Mouse (Mus musculus): ENCODE results near the gene Gm3776.
"Not testable (repeated sequence)": the region's sequence is repeated elsewhere in the genome, so short reads cannot be mapped to it uniquely, and the experiment has no call there.

The Gm3776 gene

DNA sequence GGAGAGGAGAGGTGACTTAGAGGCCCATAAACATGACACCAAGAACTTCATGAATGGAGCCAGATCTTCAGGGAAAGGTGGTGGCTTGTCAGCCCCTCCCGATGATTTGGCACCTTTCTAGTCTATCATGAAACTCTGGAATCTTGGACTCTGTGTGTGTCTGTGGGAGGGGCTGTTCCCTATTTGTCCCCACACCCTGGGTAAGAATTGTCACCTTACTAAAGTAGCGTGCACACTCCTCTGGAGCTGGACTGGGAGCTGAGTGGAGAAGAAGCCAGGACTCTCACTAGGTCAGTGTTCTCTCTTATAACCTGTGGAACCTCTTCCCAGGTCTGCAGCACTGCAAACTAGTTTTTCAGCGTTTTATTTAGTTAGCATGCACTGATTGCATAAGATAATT, at the start of gene Gm3776:
Gene Gm3776 (plus strand): TSS at position 216 of the 400 bp plus-strand sequence.
- not testable (repeated sequence) for DNase-seq (ENCODE audit: low spot score)

DNA sequence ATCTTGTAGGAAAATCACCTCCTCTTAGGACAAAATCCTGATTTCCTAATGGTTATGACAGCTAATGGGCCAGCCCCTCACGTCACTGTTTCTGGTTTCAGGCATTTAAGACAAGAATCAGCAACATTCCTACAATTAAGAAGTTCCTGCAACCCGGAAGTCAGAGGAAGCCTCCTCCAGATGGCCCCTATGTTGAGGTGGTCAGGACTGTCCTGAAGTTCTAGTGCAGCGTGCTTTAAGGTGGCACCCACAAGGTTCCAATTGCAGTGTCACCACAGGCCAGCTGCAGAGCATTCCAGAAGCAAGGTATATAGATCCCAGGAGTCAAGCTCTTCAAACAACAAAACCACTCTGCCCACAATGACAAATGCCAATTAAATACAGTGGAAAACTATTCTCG, 48.0 kb upstream of the Gm3776 start:
- DNase-seq (ENCODE audit: low spot score) = no peak

DNA sequence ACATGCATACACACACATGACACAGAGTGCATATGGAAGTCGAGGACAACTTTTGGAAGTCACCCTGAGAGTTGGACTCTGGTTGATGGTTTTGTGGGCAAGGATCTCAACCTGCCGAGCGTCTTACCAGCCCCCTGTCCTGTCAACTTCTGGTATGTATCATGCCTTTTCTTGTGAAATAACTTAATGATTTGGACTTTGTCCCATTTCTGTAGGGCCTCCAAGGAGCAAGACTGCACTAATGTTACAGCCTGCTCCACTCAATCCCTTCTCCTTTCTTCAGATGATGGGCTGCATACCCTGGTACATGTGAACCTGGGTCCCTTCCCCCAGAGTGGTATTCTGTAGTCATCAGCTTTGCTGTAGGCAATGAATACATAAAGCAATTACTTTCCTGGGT, 46.9 kb upstream of the Gm3776 start:
- no peak for DNase-seq (ENCODE audit: low spot score)

DNA sequence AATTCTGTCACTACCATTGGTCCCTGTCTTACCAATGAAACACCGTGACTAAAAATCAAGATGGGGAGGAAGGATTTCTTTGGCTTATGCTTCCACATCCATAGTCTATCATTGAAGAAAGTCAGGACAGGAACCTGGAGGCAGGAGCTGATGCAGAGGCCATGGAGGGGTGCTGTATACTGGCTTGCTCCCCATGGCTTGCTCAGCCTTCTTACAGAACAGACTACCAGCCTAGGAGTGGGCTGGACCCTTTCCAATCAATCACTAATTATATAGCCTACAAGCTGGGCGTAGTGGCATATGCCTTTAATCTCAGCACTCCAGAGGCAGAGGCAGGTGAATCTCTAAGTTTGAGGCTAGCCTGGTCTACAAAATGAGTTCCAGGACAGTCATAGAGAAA, 46.1 kb upstream of the Gm3776 start:
- DNase-seq (ENCODE audit: low spot score) = no peak

DNA sequence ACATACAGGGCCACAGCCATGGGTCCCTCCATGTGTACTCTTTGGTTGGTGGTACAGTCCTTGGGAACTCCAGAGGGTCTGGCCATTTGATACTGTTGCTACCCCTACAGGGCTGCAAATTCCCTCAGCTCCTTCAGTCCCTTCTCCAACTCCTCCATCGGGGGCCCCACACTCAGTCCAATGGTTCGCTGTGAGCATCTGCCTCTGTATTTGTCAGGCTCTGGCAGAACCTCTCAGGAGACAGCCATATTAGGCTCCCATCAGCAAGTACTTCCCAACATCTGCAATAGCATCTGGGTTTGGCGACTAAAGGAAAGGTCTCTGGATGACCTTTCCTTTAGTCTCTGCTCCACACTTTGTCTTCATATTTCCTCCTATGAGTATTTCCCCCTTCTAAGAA, 45.4 kb upstream of the Gm3776 start:
- DNase-seq (ENCODE audit: low spot score) = no peak

DNA sequence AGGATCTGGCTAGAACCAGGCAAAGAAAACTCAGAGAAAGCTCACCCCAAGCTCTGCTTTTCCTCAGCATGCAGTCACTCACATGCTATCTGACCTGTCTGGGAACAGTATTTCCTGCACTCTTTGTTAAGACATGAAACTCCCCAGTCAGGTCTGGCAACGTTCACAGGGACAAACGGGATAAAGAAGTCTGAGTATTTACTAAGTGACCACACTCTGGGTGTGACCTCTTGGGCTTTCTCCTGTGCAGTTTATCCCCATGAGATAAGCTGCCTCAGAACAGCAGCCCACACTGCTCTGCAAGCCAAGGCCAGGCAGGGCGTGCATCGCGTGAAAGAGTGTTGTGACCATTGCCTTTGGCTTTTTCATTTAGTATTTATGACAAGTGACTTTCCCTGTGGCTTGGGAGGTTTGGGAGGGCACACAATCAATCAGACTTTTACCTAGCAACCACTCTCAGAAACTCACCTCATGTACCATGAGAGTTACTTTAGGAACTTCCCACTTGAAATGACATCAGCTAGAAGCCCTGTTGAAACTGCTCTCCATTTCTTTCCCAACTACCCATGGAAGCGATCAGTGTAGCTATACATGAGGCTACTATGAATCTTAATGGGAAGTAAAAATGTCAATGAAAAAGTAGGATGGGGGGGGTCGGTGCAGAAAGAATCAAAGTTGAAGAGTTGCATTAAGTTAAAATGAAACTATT, 44.4 kb upstream of the Gm3776 start:
- peak; percentile 54 for DNase-seq (ENCODE audit: low spot score)

DNA sequence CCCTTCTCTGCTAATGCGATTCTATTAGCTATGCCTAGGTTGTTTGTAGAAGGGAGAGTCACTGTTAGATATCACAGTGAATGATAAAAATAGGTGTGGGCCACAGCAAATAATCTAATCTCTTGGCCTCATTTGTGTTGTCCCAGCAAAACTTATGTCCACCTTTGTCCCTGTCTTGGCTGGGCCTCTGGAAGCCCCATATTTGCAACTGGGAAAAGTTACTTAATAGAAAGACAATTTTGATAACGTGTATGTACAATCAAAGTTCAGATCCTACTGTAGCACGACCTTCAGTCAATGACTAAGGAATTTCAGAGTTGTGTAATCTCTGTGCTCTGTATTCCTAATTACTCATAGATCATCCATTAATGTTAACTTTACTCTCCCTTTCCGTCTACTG, 39.9 kb upstream of the Gm3776 start:
- DNase-seq (ENCODE audit: low spot score) = no peak

DNA sequence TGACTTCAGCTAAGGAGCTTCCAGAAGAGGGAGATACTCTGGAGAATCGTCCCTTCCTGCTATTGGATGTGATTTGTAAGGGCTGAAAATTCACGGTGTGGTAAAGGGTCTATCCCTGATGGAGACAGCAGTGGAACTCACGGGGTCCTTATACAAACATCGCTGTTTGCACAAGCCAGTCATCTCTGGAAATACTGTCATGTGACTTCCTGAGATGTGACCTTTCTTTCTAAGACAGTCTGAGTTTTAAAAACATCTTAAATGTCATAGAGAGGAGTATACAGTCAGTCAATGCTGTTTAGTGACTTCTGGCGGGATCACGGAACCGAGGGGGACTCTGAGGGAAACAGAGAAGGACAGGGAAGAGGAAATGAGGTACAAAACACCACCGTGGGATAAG, 34.3 kb upstream of the Gm3776 start:
- no peak for DNase-seq (ENCODE audit: low spot score)

DNA sequence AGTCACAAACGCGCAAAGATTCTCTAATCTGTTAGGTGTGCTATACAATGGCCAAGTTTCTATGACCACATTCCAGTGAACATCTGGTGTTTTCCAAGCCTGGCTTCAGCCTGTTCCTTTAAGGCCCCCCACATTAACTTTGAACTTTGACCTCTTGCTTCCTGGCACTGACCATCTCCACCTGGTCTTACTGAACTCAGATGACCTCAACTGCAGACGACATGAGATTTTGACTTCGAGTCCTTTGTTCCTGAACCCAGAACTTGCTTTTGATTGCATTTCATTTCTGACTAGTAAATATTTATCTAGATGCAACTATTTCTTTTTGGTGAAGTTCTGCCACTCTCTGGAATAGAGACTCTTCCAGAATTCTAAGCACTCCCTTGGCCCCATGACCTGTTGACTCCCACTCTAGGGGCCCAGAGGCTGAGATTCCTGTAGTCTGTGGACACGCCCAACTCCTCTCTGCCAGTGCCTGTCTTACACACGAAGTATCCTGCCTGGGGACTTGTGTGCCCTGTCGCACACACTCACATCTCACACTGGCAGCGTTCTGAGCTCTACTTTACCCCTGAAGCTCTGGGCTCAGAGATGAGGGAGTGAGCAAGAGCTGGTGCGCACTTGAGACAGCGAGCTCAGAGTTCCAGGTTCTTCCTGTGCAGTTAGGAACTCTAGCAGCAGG, 33.6 kb upstream of the Gm3776 start:
- DNase-seq (ENCODE audit: low spot score) = no peak

DNA sequence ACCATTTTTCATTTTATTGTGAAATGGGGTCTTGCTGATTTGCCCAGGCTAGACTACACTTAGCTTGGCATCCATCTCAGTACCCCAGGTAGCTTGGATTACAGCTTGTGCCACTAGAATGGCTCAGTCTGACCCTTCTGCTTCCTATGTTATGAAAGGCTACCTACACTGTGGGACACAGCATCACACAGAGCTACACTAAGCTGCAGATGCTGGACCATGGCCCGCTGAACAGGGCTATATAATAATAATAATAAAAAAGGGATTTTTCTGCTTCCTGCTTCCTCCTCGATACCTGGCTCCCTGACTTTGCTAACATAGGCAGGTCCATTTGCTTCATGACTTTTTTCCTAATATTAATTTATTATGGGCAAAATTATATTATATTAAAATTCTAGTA, 32.5 kb upstream of the Gm3776 start:
- no peak for DNase-seq (ENCODE audit: low spot score)

DNA sequence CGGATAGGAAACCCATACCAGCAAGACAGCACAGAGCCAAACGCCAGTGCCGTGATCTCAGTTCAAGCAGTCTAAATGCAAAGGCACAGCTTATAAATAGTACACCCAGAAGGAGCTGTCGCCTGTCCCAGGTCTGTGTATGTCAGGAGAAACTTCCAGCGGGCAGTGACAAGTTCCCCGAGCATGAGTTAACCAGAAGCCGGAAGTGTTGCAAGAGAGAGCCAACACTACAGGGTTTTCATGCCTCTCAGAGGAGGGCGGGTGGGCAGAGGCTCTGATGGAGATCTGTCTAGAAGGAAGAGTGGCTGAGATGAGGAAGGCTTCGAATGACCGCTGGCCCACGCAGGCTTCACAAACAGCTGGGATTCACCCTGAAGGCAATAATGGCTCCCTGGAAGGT, 31.6 kb upstream of the Gm3776 start:
- DNase-seq (ENCODE audit: low spot score) = no peak

DNA sequence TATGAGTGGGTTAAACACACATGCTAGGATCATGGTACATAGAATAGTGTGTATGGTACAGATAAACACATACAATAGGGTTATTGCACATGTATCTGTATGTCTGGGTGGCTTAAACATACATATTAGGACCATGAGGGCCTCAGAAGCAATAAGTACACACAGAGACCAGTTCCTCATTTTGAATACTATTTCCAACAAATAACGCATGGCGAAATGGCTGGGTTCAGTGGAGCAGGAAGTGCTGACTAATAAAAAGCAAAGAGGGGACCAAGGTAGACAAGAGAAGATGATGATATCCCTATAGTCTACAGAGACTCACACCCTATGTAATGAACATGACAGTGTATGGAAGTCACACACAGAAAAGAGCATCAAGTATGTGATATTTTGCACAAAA, 28.8 kb upstream of the Gm3776 start:
- DNase-seq (ENCODE audit: low spot score) = no peak

DNA sequence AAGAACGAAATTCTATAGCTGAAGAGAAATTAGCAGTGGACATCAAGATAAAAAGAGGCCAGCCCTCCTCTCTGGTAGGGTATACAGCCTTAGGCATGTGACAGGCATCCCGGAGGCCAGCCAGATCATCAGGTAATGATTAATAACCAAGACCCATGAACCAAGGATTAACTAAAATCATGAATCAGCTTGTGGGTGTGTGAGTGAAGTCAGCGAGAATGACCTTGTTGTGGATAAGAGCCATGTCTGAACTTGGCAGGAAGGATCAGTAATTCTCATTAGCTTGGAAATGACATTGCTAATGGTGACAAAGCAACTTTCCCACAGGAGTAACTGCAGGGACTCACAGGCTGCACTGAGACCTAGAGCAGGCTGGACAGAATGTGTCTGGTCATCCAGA, 27.3 kb upstream of the Gm3776 start:
- DNase-seq (ENCODE audit: low spot score) = not testable (repeated sequence)

DNA sequence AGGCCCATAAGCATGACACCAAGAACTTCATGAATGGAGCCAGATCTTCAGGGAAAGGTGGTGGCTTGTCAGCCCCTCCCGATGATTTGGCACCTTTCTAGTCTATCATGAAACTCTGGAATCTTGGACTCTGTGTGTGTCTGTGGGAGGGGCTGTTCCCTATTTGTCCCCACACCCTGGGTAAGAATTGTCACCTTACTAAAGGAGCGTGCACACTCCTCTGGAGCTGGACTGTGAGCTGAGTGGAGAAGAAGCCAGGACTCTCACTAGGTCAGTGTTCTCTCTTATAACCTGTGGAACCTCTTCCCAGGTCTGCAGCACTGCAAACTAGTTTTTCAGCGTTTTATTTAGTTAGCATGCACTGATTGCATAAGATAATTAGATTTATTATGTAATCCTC, 26.5 kb upstream of the Gm3776 start, which contains the start of gene Gsta1:
Gene Gsta1 (plus strand): TSS at position 196 of the 400 bp plus-strand sequence.
- DNase-seq (ENCODE audit: low spot score) = not testable (repeated sequence)

DNA sequence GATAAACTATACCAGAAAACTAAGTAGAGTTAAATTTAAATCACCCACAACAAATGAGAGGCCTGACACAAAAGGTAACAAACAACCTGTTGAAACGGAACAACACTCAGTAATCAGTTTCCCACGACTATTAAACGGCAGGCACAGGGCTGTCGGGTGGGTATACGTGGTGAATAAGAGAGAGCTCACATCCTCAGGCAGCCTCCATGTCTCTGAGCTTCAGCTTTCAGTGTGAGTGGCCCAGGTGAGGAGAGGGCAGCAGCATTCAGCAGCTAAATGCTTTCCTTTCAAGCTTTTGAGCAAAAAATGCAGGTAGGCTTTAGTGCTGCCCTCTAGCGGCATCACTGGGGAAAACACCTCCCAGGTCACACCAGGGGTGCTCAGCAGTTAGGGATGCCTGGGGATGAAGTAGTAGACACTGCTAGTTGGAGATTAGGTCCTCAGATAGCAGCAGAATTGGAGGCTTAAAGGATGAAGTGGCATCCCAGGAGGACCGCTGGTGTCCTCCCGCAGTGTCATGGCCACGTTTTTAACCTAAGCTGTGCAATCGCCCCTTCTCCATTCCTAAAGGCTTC, 23.7 kb upstream of the Gm3776 start:
- not testable (repeated sequence) for DNase-seq (ENCODE audit: low spot score)

DNA sequence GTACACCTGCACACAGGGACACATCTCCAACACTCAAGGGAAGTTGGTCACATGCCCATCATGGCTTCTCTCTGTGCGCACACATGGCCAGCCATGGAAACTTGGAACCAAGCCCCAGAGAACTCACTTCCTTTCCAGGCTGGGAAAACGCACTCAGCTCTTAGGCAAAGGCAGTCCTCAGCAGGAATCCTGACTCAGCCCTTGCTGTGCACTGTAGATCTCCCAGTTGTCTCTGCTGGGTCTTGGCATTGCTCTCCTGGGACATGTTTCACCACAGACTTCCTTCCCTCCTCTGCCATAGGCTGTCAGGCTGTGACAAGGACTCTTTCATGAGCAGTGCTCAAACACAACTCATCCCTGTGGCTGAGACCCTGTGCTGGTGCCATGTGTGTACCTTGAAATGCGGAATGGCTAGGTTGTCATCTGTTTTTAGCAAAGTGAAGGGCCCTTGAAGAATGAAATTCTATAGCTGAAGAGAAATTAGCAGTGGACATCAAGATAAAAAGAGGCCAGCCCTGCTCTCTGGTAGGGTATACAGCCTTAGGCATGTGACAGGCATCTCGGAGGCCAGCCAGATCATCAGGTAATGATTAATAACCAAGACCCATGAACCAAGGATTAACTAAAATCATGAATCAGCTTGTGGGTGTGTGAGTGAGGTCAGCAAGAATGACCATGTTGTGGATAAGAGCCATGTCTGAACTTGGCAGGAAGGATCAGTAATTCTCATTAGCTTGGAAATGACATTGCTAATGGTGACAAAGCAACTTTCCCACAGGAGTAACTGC, 1.1 kb upstream of the Gm3776 start:
- not testable (repeated sequence) for DNase-seq (ENCODE audit: low spot score)

DNA sequence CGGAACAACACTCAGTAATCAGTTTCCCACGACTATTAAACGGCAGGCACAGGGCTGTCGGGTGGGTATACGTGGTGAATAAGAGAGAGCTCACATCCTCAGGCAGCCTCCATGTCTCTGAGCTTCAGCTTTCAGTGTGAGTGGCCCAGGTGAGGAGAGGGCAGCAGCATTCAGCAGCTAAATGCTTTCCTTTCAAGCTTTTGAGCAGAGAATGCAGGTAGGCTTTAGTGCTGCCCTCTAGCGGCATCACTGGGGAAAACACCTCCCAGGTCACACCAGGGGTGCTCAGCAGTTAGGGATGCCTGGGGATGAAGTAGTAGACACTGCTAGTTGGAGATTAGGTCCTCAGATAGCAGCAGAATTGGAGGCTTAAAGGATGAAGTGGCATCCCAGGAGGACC, 2.8 kb downstream of the Gm3776 start:
- DNase-seq (ENCODE audit: low spot score) = peak; percentile 46

DNA sequence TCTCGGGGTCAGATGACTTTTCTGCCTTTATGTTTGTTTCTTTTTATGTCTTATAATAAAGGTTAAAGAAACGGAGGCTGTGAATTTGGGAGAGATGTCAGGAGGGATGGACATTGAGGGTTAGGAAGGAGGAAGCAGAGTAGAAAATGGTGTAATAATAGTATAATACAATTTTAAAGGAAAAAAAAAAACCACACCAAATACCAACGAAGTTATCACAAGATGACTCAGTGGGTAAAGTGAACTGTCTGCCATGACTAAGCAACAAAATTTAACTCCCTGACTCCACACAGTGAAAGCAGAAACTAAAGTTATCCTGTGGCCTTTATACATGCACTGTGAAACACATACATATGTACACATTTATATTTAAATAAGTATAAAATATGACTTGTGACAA, 14.0 kb downstream of the Gm3776 start:
- not testable (repeated sequence) for DNase-seq (ENCODE audit: low spot score)

DNA sequence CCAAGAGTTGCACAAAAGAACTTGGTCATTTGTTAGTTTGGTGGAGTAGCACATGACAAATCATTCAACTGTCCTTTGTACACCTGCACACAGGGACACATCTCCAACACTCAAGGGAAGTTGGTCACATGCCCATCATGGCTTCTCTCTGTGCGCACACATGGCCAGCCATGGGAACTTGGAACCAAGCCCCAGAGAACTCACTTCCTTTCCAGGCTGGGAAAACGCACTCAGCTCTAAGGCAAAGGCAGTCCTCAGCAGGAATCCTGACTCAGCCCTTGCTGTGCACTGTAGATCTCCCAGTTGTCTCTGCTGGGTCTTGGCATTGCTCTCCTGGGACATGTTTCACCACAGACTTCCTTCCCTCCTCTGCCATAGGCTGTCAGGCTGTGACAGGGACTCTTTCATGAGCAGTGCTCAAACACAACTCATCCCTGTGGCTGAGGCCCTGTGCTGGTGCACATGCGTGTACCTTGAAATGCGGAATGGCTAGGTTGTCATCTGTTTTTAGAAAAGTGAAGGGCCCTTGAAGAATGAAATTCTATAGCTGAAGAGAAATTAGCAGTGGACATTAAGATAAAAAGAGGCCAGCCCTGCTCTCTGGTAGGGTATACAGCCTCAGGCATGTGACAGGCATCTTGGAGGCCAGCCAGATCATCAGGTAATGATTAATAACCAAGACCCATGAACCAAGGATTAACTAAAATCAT, 25.2 kb downstream of the Gm3776 start:
- not testable (repeated sequence) for DNase-seq (ENCODE audit: low spot score)

DNA sequence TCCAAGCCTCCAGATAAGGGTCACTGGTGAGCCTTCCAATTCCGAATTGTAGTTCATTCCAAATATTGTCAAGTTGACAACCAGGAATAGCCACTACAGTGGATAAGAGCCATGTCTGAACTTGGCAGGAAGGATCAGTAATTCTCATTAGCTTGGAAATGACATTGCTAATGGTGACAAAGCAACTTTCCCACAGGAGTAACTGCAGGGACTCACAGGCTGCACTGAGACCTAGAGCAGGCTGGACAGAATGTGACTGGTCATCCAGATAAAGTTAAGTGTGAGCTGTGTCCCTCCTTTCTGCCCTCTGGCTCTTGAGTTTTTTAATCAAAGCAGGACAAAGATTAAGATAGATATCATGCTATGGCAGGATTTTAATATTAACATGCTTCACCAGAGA, 32.1 kb downstream of the Gm3776 start:
- DNase-seq (ENCODE audit: low spot score) = not testable (repeated sequence)

DNA sequence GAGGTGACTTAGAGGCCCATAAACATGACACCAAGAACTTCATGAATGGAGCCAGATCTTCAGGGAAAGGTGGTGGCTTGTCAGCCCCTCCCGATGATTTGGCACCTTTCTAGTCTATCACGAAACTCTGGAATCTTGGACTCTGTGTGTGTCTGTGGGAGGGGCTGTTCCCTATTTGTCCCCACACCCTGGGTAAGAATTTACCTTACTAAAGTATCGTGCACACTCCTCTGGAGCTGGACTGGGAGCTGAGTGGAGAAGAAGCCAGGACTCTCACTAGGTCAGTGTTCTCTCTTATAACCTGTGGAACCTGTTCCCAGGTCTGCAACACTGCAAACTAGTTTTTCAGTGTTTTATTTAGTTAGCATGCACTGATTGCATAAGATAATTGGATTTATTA, 32.8 kb downstream of the Gm3776 start, which contains the start of gene Gm10639:
Gene Gm10639 (plus strand): TSS at position 201 of the 400 bp plus-strand sequence.
- not testable (repeated sequence) for DNase-seq (ENCODE audit: low spot score)

DNA sequence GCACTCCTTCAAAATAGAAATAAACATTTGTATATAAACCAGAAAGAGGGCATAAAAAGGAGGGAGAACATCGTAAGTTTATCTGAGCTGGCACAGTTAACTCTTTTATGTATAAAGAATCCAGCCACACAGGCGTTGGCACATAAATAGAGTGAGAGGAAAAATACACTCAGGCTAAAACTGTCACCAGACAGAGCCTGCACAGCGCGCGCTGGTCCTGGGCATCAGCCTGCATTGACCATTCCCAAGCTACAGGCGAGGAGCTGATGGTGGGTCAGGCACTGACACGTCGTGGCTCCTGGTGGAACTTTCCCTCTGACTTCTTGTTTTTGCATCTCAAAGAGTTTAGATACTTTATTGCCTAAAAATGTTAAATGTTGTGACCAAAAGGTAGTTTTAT, 35.5 kb downstream of the Gm3776 start:
- DNase-seq (ENCODE audit: low spot score) = not testable (repeated sequence)

All from urinary bladder, postnatal 25 days (tissue).